Mouse (Mus musculus) brain, embryonic 14.5 days (tissue): Measurements from ENCODE around the gene Gas7.

Source experiments
- CTCF ChIP-seq: fragments of 200-500 bp; IDR thresholded peaks from 2 replicates; pipeline ENCODE4 v1.5.1; 2012; ENCODE audit warnings: inconsistent platforms, mild to moderate bottlenecking, moderate library complexity, borderline replicate concordance; ENCODE audit not compliant: insufficient read depth, insufficient read length; ENCODE audit errors: extremely low read depth
- POLR2A ChIP-seq: fragments of 200-500 bp; IDR thresholded peaks from 2 replicates; pipeline ENCODE4 v1.6.1; 2012; ENCODE audit warnings: mild to moderate bottlenecking, inconsistent platforms, borderline replicate concordance; ENCODE audit not compliant: poor library complexity, insufficient read depth, insufficient read length, severe bottlenecking; ENCODE audit errors: extremely low read depth

DNA sequence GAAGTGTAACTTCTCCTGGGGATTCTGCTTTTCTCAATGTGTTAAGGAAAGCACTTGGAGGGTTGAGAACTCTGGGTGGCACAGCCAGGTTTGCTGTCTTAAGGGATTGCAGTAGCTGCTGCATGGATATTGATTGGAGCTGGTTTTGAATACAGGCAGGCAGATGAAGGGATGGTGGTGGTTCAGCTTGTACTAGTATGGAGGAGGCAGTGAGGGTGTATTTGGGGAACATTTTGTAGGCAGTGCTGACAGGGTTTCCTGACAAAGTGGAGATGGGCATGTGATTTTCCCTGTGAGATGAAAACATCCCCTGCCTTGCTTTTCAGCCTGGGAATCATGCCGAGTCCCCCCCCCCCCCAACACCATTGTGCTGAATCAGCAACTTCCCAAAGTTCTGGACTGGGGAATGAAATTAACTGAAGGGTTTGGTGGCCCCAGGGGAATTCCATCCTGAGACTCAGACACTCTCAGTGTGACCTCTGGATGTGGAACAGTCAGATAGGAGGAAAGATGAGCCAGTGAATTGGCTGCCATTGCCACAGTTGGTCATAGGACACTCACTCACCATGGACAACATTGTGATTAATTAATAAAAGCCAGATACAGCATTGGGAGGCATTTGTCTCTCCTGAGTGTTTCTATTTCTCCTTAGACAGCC lies 54.1 kb downstream of the Gas7 start:
- TF ChIP-seq POLR2A, result no peak
- no peak for TF ChIP-seq CTCF
